Mouse (Mus musculus): ENCODE measurements around the gene Ankrd53. TPM values are rescaled to one million over a fixed set of nuclear protein-coding genes. Genes with fewer than 3 reads are reported as not detected.

The Ankrd53 gene
- polyA plus RNA-seq, 1 experiment: not detected

Other genes starting within 250 kb of the Ankrd53 start
- 1,466 and 1,484 TPM in 2 replicates for gene Actg2, start 226.4 kb upstream of the Ankrd53 start, polyA plus RNA-seq (2012; rRNA removed)
- 14.4 and 17.0 TPM in 2 replicates for gene Stambp, start 189.9 kb upstream of the Ankrd53 start, polyA plus RNA-seq (2012; rRNA removed)
- gene Clec4f, start 106.5 kb upstream of the Ankrd53 start, polyA plus RNA-seq (2012; rRNA removed): not detected in 2 replicates
- not detected in 2 replicates for gene Cd207, start 84.8 kb upstream of the Ankrd53 start, polyA plus RNA-seq (2012; rRNA removed)
- gene Vax2, start 51.4 kb upstream of the Ankrd53 start, polyA plus RNA-seq (2012; rRNA removed): not detected in 2 replicates
- not detected in 2 replicates for gene Atp6v1b1, start 19.7 kb upstream of the Ankrd53 start, polyA plus RNA-seq (2012; rRNA removed)
- gene Tex261, start 13.2 kb downstream of the Ankrd53 start, polyA plus RNA-seq (2012; rRNA removed): 102 and 130 TPM in 2 replicates
- 32.2 and 33.2 TPM in 2 replicates for gene Nagk, start 32.3 kb downstream of the Ankrd53 start, polyA plus RNA-seq (2012; rRNA removed)
- gene Paip2b, start 69.1 kb downstream of the Ankrd53 start, polyA plus RNA-seq (2012; rRNA removed): 7.0 and 8.2 TPM in 2 replicates
- gene Zfp638, start 104.5 kb downstream of the Ankrd53 start, polyA plus RNA-seq (2012; rRNA removed): 3.1 and 6.4 TPM in 2 replicates
- gene Dysf, start 245.9 kb downstream of the Ankrd53 start, polyA plus RNA-seq (2012; rRNA removed): 7.0 and 8.0 TPM in 2 replicates

Measured in large intestine, adult 2 months (tissue).